Mouse (Mus musculus) limb, embryonic 10.5 days (tissue): ENCODE results near the gene Pagr1a. TPM values are rescaled to one million over a fixed set of nuclear protein-coding genes. Genes with fewer than 3 reads are reported as not detected.

Experiments used
- DNase-seq: peaks from one replicate; pipeline ENCODE4 v3.0.0-alpha.2; 2017; ENCODE audit warnings: low spot score
- H3K27ac ChIP-seq: fragments of 300-500 bp; sonication (generic); 2 replicates; pipeline ENCODE4 v1.5.1; 2016; ENCODE audit warnings: mild to moderate bottlenecking
- H3K27me3 ChIP-seq: fragments of 300-500 bp; sonication (generic); 2 replicates; pipeline ENCODE4 v1.6.1; 2016; ENCODE audit warnings: low read depth, mild to moderate bottlenecking; ENCODE audit not compliant: poor library complexity, severe bottlenecking
- H3K36me3 ChIP-seq: fragments of 300-500 bp; sonication (generic); 2 replicates; pipeline ENCODE4 v1.6.1; 2016; ENCODE audit warnings: mild to moderate bottlenecking, moderate library complexity
- H3K4me1 ChIP-seq: fragments of 300-500 bp; sonication (generic); 2 replicates; pipeline ENCODE4 v1.6.1; 2016
- H3K4me3 ChIP-seq: fragments of 300-500 bp; sonication (generic); 2 replicates; pipeline ENCODE4 v1.5.1; 2016; ENCODE audit warnings: mild to moderate bottlenecking, moderate library complexity
- H3K9me3 ChIP-seq: fragments of 300-500 bp; sonication (generic); replicated peaks from 2 replicates; pipeline ENCODE4 v1.6.1; 2016; ENCODE audit warnings: mild to moderate bottlenecking
- WGBS: fragments of 180-500 bp; shearing (Covaris S2); methylation state at CpG from one replicate; pipeline ENCODE4 v1.1.7; 2016; 5-methylcytosine and 5-hydroxymethylcytosine counted together
- polyA plus RNA-seq: library from polyadenylated mRNA; unstranded; fragments of >200 nt; fragmentation: Nextera tagmentation; extraction: Ambion mirVana; gene quantifications from 2 replicates; pipeline ENCODE4 v1.2.1, GENCODE M21; 2016

Pagr1a gene
- polyA plus RNA-seq, 1 experiment from 2014 or later: 88.5 TPM

- H3K27ac ChIP-seq: peak overlapping the region; percentile 98
- peaks cover 85% of the 10 kb centered on the region for H3K4me1 ChIP-seq
- H3K9me3 ChIP-seq: no peaks in the 10 kb centered on the region
- peak overlapping the region; percentile 83 for H3K4me3 ChIP-seq
- DNase-seq: no peak
- H3K27me3 ChIP-seq: no peaks in the 10 kb centered on the region
- H3K36me3 ChIP-seq: peaks cover 45% of the 10 kb centered on the region
- WGBS: 79% methylated on average over 15 of the region's 15 CpGs
These were observed 1.5 kb upstream of the Pagr1a start for GRCm38 (mm10) chr7:127018416-127019305.

- peak overlapping the region; percentile 21; the same call in 1 of the 2 replicates for H3K4me3 ChIP-seq
- 55% methylated on average over 6 of the region's 6 CpGs for WGBS
- H3K4me1 ChIP-seq: peaks cover 78% of the 10 kb centered on the region
- no peaks in the 10 kb centered on the region for H3K9me3 ChIP-seq
- no peaks in the 10 kb centered on the region for H3K27me3 ChIP-seq
- H3K27ac ChIP-seq: peak overlapping the region; percentile 98
- no peak for DNase-seq
- H3K36me3 ChIP-seq: peaks cover 45% of the 10 kb centered on the region
These were observed 796 bp upstream of the Pagr1a start for GRCm38 (mm10) chr7:127017950-127018345.

- peaks cover 44% of the 10 kb centered on the region for H3K36me3 ChIP-seq
- DNase-seq: peak; percentile 72
- H3K4me3 ChIP-seq: peak overlapping the region; percentile 87
- H3K4me1 ChIP-seq: peaks cover 64% of the 10 kb centered on the region
- WGBS: under 1% methylated on average over 22 of the region's 22 CpGs
- no peaks in the 10 kb centered on the region for H3K27me3 ChIP-seq
- no peaks in the 10 kb centered on the region for H3K9me3 ChIP-seq
- H3K27ac ChIP-seq: peak overlapping the region; percentile 98
These were observed 640 bp downstream of the Pagr1a start for GRCm38 (mm10) chr7:127016486-127016938.

GRCm38 (mm10) chr7:127016481-127016485, 869 bp downstream of the Pagr1a start, which contains the start of gene Pagr1b:
TSS of gene Pagr1b (minus strand) at chr7:127016484.
- Histone ChIP-seq H3K9me3 (no peaks in the 10 kb centered on the region), H3K27ac (peak within 1 kb of the TSS; percentile 98), H3K27me3 (no peaks in the 10 kb centered on the region), H3K4me1 (peaks cover 61% of the 10 kb centered on the region), H3K4me3 (peak within 1 kb of the TSS; percentile 87), H3K36me3 (peaks cover 45% of the 10 kb centered on the region)
- DNase-seq: no peak

- H3K4me3 ChIP-seq: peak overlapping the region; percentile 87
- no peaks in the 10 kb centered on the region for H3K9me3 ChIP-seq
- DNase-seq: no peak
- peaks cover 47% of the 10 kb centered on the region for H3K36me3 ChIP-seq
- 4% methylated on average over 10 of the region's 10 CpGs for WGBS
- no peaks in the 10 kb centered on the region for H3K27me3 ChIP-seq
- peaks cover 59% of the 10 kb centered on the region for H3K4me1 ChIP-seq
- peak overlapping the region; percentile 98 for H3K27ac ChIP-seq
These were observed 1.1 kb downstream of the Pagr1a start for GRCm38 (mm10) chr7:127016081-127016480.

GRCm38 (mm10) chr7:127014993-127015392, 2.2 kb downstream of the Pagr1a start:
- Histone ChIP-seq H3K27me3 (no peaks in the 10 kb centered on the region), H3K4me1 (peaks cover 48% of the 10 kb centered on the region), H3K4me3 (peak overlapping the region; percentile 87), H3K9me3 (no peaks in the 10 kb centered on the region), H3K36me3 (peaks cover 48% of the 10 kb centered on the region), H3K27ac (peak overlapping the region; percentile 98; the same call in 1 of the 2 replicates)
- 92% methylated on average over 12 of the region's 12 CpGs for WGBS
- DNase-seq: no peak

GRCm38 (mm10) chr7:127014320-127014719, 2.8 kb downstream of the Pagr1a start, which contains the start of gene Mvp:
TSS of gene Mvp (minus strand) at chr7:127014621.
- no peaks in the 10 kb centered on the region for H3K27me3 ChIP-seq
- H3K36me3 ChIP-seq: peaks cover 48% of the 10 kb centered on the region
- peak within 1 kb of the TSS; percentile 98 for H3K27ac ChIP-seq
- H3K9me3 ChIP-seq: no peaks in the 10 kb centered on the region
- WGBS: 50% methylated on average over 11 of the region's 11 CpGs
- peak; percentile 54 for DNase-seq
- peak within 1 kb of the TSS; percentile 87 for H3K4me3 ChIP-seq
- peaks cover 42% of the 10 kb centered on the region for H3K4me1 ChIP-seq

- Histone ChIP-seq H3K36me3 (peaks cover 48% of the 10 kb centered on the region), H3K4me1 (peaks cover 32% of the 10 kb centered on the region)
These were observed 3.8 kb downstream of the Pagr1a start for GRCm38 (mm10) chr7:127013385-127013784.

GRCm38 (mm10) chr7:127012845-127013244, 4.3 kb downstream of the Pagr1a start:
- no peak overlapping the region for H3K4me3 ChIP-seq
- WGBS: 93% methylated on average over 10 of the region's 10 CpGs
- H3K9me3 ChIP-seq: no peaks in the 10 kb centered on the region
- H3K27me3 ChIP-seq: no peaks in the 10 kb centered on the region
- DNase-seq: no peak
- H3K4me1 ChIP-seq: peaks cover 27% of the 10 kb centered on the region
- H3K36me3 ChIP-seq: peaks cover 48% of the 10 kb centered on the region
- H3K27ac ChIP-seq: no peak overlapping the region

More at GRCm38 (mm10) chr7:127013385-127013784, 3.8 kb downstream of the Pagr1a start:
- Histone ChIP-seq H3K4me3 (no peak overlapping the region), H3K9me3 (no peaks in the 10 kb centered on the region), H3K27me3 (no peaks in the 10 kb centered on the region), H3K27ac (no peak overlapping the region)
- WGBS: 89% methylated on average over 6 of the region's 6 CpGs
- no peak for DNase-seq

GRCm38 (mm10) chr7:127012374-127012773, 4.8 kb downstream of the Pagr1a start:
- Histone ChIP-seq H3K4me1 (peaks cover 24% of the 10 kb centered on the region), H3K9me3 (no peaks in the 10 kb centered on the region), H3K4me3 (no peak overlapping the region), H3K27me3 (no peaks in the 10 kb centered on the region), H3K27ac (no peak overlapping the region), H3K36me3 (peaks cover 48% of the 10 kb centered on the region)
- no peak for DNase-seq
- 89% methylated on average over 6 of the region's 6 CpGs for WGBS

GRCm38 (mm10) chr7:127011717-127012116, 5.4 kb downstream of the Pagr1a start:
- no peaks in the 10 kb centered on the region for H3K27me3 ChIP-seq
- peaks cover 48% of the 10 kb centered on the region for H3K36me3 ChIP-seq
- no peaks in the 10 kb centered on the region for H3K9me3 ChIP-seq
- peaks cover 24% of the 10 kb centered on the region for H3K4me1 ChIP-seq
- no peak overlapping the region for H3K4me3 ChIP-seq
- WGBS: 68% methylated on average over 2 of the region's 2 CpGs
- H3K27ac ChIP-seq: no peak overlapping the region
- no peak for DNase-seq

- no peak for DNase-seq
- H3K27me3 ChIP-seq: no peaks in the 10 kb centered on the region
- WGBS: 90% methylated on average over 2 of the region's 2 CpGs
- no peaks in the 10 kb centered on the region for H3K9me3 ChIP-seq
- no peak overlapping the region for H3K27ac ChIP-seq
- no peak overlapping the region for H3K4me3 ChIP-seq
- H3K36me3 ChIP-seq: peaks cover 48% of the 10 kb centered on the region
- H3K4me1 ChIP-seq: peaks cover 22% of the 10 kb centered on the region
These were observed 6.1 kb downstream of the Pagr1a start for GRCm38 (mm10) chr7:127011051-127011450.

GRCm38 (mm10) chr7:127009307-127010085, 7.7 kb downstream of the Pagr1a start:
- H3K9me3 ChIP-seq: no peaks in the 10 kb centered on the region
- 88% methylated on average over 17 of the region's 17 CpGs for WGBS

More at GRCm38 (mm10) chr7:127009307-127010085, 7.7 kb downstream of the Pagr1a start:
- Histone ChIP-seq H3K36me3 (peaks cover 34% of the 10 kb centered on the region), H3K27me3 (no peaks in the 10 kb centered on the region), H3K27ac (0 out of 2 replicates have a peak overlapping the region, but pooled peaks have one; percentile 64), H3K4me3 (no peak overlapping the region), H3K4me1 (peaks cover 7% of the 10 kb centered on the region)
- no peak for DNase-seq
